Mouse (Mus musculus): ENCODE data around the gene Parp3. TPM values are rescaled to one million over a fixed set of nuclear protein-coding genes. Genes with fewer than 3 reads are reported as not detected.

Gene Parp3
- polyA plus RNA-seq, 1 experiment from 2014 or later = 3.7 TPM

- peaks cover 42% of the 10 kb centered on the region for H3K4me1 ChIP-seq
- no peak overlapping the region for H3K27ac ChIP-seq
- no peak for ATAC-seq (ENCODE audit: insufficient number of reproducible peaks, insufficient read depth, low FRiP score, low TSS enrichment)
- no peak overlapping the region for H3K4me3 ChIP-seq
- H3K9me3 ChIP-seq = no peaks in the 10 kb centered on the region
- WGBS = 80% methylated on average over 5 of the region's 5 CpGs
- H3K27me3 ChIP-seq = no peaks in the 10 kb centered on the region
- no peak overlapping the region for H3K4me2 ChIP-seq (replicated peaks)
- H3K36me3 ChIP-seq = no peaks in the 10 kb centered on the region
- H3K9ac ChIP-seq = 0 out of 2 replicates have a peak overlapping the region, but pooled peaks have one; percentile 17
Observed at GRCm38 (mm10) chr9:106473753-106474105, 3.0 kb downstream of the Parp3 start.

GRCm38 (mm10) chr9:106473081-106473752, 3.5 kb downstream of the Parp3 start:
- 87% methylated on average over 16 of the region's 16 CpGs for WGBS
- no peak overlapping the region for H3K9ac ChIP-seq
- H3K4me2 ChIP-seq (replicated peaks) = no peak overlapping the region
- H3K36me3 ChIP-seq = no peaks in the 10 kb centered on the region
- no peak overlapping the region for H3K27ac ChIP-seq
- no peak for ATAC-seq (ENCODE audit: insufficient number of reproducible peaks, insufficient read depth, low FRiP score, low TSS enrichment)
- H3K4me3 ChIP-seq = no peak overlapping the region
- peaks cover 42% of the 10 kb centered on the region for H3K4me1 ChIP-seq
- no peaks in the 10 kb centered on the region for H3K27me3 ChIP-seq
- H3K9me3 ChIP-seq = no peaks in the 10 kb centered on the region

GRCm38 (mm10) chr9:106472321-106472720, 4.4 kb downstream of the Parp3 start:
- peaks cover 36% of the 10 kb centered on the region for H3K4me1 ChIP-seq
- H3K36me3 ChIP-seq = no peaks in the 10 kb centered on the region
- H3K4me2 ChIP-seq (replicated peaks) = no peak overlapping the region
- 70% methylated on average over 4 of the region's 4 CpGs for WGBS
- H3K9ac ChIP-seq = no peak overlapping the region
- H3K27me3 ChIP-seq = no peaks in the 10 kb centered on the region
- H3K4me3 ChIP-seq = no peak overlapping the region
- peak overlapping the region; percentile 24; the same call in 1 of the 2 replicates for H3K27ac ChIP-seq
- no peak for ATAC-seq (ENCODE audit: insufficient number of reproducible peaks, insufficient read depth, low FRiP score, low TSS enrichment)
- H3K9me3 ChIP-seq = no peaks in the 10 kb centered on the region

- H3K9ac ChIP-seq = no peak overlapping the region
- 14% methylated on average over 5 of the region's 5 CpGs for WGBS
- no peaks in the 10 kb centered on the region for H3K9me3 ChIP-seq
- H3K36me3 ChIP-seq = no peaks in the 10 kb centered on the region
- peaks cover 36% of the 10 kb centered on the region for H3K4me1 ChIP-seq
- ATAC-seq (ENCODE audit: insufficient number of reproducible peaks, insufficient read depth, low FRiP score, low TSS enrichment) = no peak
- H3K4me2 ChIP-seq (replicated peaks) = peak overlapping the region; percentile 29
- H3K27me3 ChIP-seq = no peaks in the 10 kb centered on the region
- H3K27ac ChIP-seq = 0 out of 2 replicates have a peak overlapping the region, but pooled peaks have one; percentile 24
- no peak overlapping the region for H3K4me3 ChIP-seq
Observed at GRCm38 (mm10) chr9:106471892-106472291, 4.9 kb downstream of the Parp3 start.

GRCm38 (mm10) chr9:106470991-106471750, 5.6 kb downstream of the Parp3 start:
- H3K27ac ChIP-seq = no peak overlapping the region
- peaks cover 31% of the 10 kb centered on the region for H3K4me1 ChIP-seq
- no peak overlapping the region for H3K4me3 ChIP-seq
- no peak overlapping the region for H3K9ac ChIP-seq
- 57% methylated on average over 14 of the region's 14 CpGs for WGBS
- no peak for ATAC-seq (ENCODE audit: insufficient number of reproducible peaks, insufficient read depth, low FRiP score, low TSS enrichment)
- no peaks in the 10 kb centered on the region for H3K36me3 ChIP-seq
- no peaks in the 10 kb centered on the region for H3K27me3 ChIP-seq
- peak overlapping the region; percentile 29; the same call in 1 of the 2 replicates for H3K4me2 ChIP-seq (replicated peaks)
- H3K9me3 ChIP-seq = no peaks in the 10 kb centered on the region

- WGBS = 60% methylated on average over 9 of the region's 9 CpGs
- Histone ChIP-seq H3K4me3 (no peak overlapping the region), H3K36me3 (no peaks in the 10 kb centered on the region), H3K4me2 (replicated peaks) (no peak overlapping the region), H3K27ac (no peak overlapping the region), H3K9ac (no peak overlapping the region), H3K27me3 (no peaks in the 10 kb centered on the region), H3K4me1 (peaks cover 23% of the 10 kb centered on the region), H3K9me3 (no peaks in the 10 kb centered on the region)
- no peak for ATAC-seq (ENCODE audit: insufficient number of reproducible peaks, insufficient read depth, low FRiP score, low TSS enrichment)
Observed at GRCm38 (mm10) chr9:106469776-106470175, 7.0 kb downstream of the Parp3 start.

- WGBS = 62% methylated on average over 6 of the region's 6 CpGs
- Histone ChIP-seq H3K9ac (no peak overlapping the region), H3K9me3 (no peaks in the 10 kb centered on the region), H3K4me1 (peaks cover 22% of the 10 kb centered on the region), H3K27me3 (no peaks in the 10 kb centered on the region), H3K4me3 (no peak overlapping the region), H3K27ac (no peak overlapping the region), H3K4me2 (replicated peaks) (no peak overlapping the region), H3K36me3 (no peaks in the 10 kb centered on the region)
- ATAC-seq (ENCODE audit: insufficient number of reproducible peaks, insufficient read depth, low FRiP score, low TSS enrichment) = no peak
Observed at GRCm38 (mm10) chr9:106469317-106469716, 7.4 kb downstream of the Parp3 start.

GRCm38 (mm10) chr9:106467746-106468145, 9.0 kb downstream of the Parp3 start:
- no peaks in the 10 kb centered on the region for H3K9me3 ChIP-seq
- H3K27me3 ChIP-seq = 0 out of 2 replicates have a peak, but pooled peaks cover 8% of the 10 kb centered on the region
- H3K9ac ChIP-seq = no peak overlapping the region
- H3K4me2 ChIP-seq (replicated peaks) = no peak overlapping the region
- ATAC-seq (ENCODE audit: insufficient number of reproducible peaks, insufficient read depth, low FRiP score, low TSS enrichment) = no peak
- H3K36me3 ChIP-seq = peaks cover 9% of the 10 kb centered on the region
- WGBS = 75% methylated on average over 7 of the region's 7 CpGs
- H3K27ac ChIP-seq = no peak overlapping the region
- no peak overlapping the region for H3K4me3 ChIP-seq
- H3K4me1 ChIP-seq = peaks cover 24% of the 10 kb centered on the region

GRCm38 (mm10) chr9:106466721-106467120, 10.0 kb downstream of the Parp3 start:
- no peak overlapping the region for H3K4me3 ChIP-seq
- H3K36me3 ChIP-seq = peaks cover 19% of the 10 kb centered on the region
- 90% methylated on average over 6 of the region's 6 CpGs for WGBS
- ATAC-seq (ENCODE audit: insufficient number of reproducible peaks, insufficient read depth, low FRiP score, low TSS enrichment) = no peak
- H3K27ac ChIP-seq = no peak overlapping the region
- H3K9ac ChIP-seq = no peak overlapping the region
- no peaks in the 10 kb centered on the region for H3K9me3 ChIP-seq
- 0 out of 2 replicates have a peak, but pooled peaks cover 8% of the 10 kb centered on the region for H3K27me3 ChIP-seq
- no peak overlapping the region for H3K4me2 ChIP-seq (replicated peaks)
- peaks cover 16% of the 10 kb centered on the region for H3K4me1 ChIP-seq

GRCm38 (mm10) chr9:106465571-106466200, 11.1 kb downstream of the Parp3 start, which contains the start of gene Gpr62:
Gpr62 (minus strand) TSS chr9:106465938.
- 0 out of 2 replicates have a peak, but pooled peaks cover 8% of the 10 kb centered on the region for H3K27me3 ChIP-seq
- H3K4me3 ChIP-seq = peak within 1 kb of the TSS; percentile 53
- H3K4me2 ChIP-seq (replicated peaks) = peak within 1 kb of the TSS; percentile 89
- H3K27ac ChIP-seq = peak within 1 kb of the TSS; percentile 50; the same call in 1 of the 2 replicates
- H3K9ac ChIP-seq = peak within 1 kb of the TSS; percentile 72
- peaks cover 28% of the 10 kb centered on the region for H3K36me3 ChIP-seq
- WGBS = 36% methylated on average over 26 of the region's 26 CpGs
- H3K9me3 ChIP-seq = no peaks in the 10 kb centered on the region
- H3K4me1 ChIP-seq = peaks cover 12% of the 10 kb centered on the region
- no peak for ATAC-seq (ENCODE audit: insufficient number of reproducible peaks, insufficient read depth, low FRiP score, low TSS enrichment)

- H3K9me3 ChIP-seq = no peaks in the 10 kb centered on the region
- peak; percentile 53 for ATAC-seq (ENCODE audit: insufficient number of reproducible peaks, insufficient read depth, low FRiP score, low TSS enrichment)
- 0 out of 2 replicates have a peak, but pooled peaks cover 8% of the 10 kb centered on the region for H3K27me3 ChIP-seq
- H3K27ac ChIP-seq = peak overlapping the region; percentile 50; the same call in 1 of the 2 replicates
- 2% methylated on average over 97 of the region's 99 CpGs for WGBS
- peak overlapping the region; percentile 53 for H3K4me3 ChIP-seq
- H3K4me2 ChIP-seq (replicated peaks) = peak overlapping the region; percentile 89
- H3K36me3 ChIP-seq = peaks cover 35% of the 10 kb centered on the region
- H3K4me1 ChIP-seq = peaks cover 16% of the 10 kb centered on the region
- peak overlapping the region; percentile 72 for H3K9ac ChIP-seq
Observed at GRCm38 (mm10) chr9:106464751-106465541, 11.8 kb downstream of the Parp3 start.

Measured in embryonic facial prominence, embryonic 12.5 days (tissue).